Mouse (Mus musculus) adrenal gland, postnatal 36 days (tissue): ENCODE results near the gene Nop53. TPM values are rescaled to one million over a fixed set of nuclear protein-coding genes. Genes with fewer than 3 reads are reported as not detected.

ENCODE experiments used
- DNase-seq, 2 experiments: peaks; one replicate each; pipeline ENCODE4 v3.0.0; 2021; ENCODE audit warnings: mixed read lengths in 1 of 2
- long read RNA-seq, 2 experiments: library from polyadenylated mRNA; stranded (forward); transcript quantifications; one replicate each; pipeline ENCODE4 v2.0.0; 2021; ENCODE audit warnings: borderline sequencing depth in 2 of 2
- total RNA-seq, 2 experiments: library from RNA; stranded (reverse); gene quantifications; 2 replicates each; pipeline ENCODE4 v1.2.3; 2021

Gene Nop53
- 100 to 1,000 TPM; 181 to 189 TPM for total RNA-seq
- long read RNA-seq, experiment 1, transcript Nop53-201 (13 exons, 3,176 nt), result major isoform, 177 of 207 reads
- long read RNA-seq, experiment 1, partial matches to known transcripts, result 23 of 207 reads
- long read RNA-seq, experiment 1, other reads (novel, unspliced or antisense), result 7 of 207 reads
- long read RNA-seq, experiment 2, transcript Nop53-201 (13 exons, 3,176 nt), result major isoform, 68 of 80 reads
- long read RNA-seq, experiment 2, partial matches to known transcripts, result 6 of 80 reads
- long read RNA-seq, experiment 2, other reads (novel, unspliced or antisense), result 6 of 80 reads

DNA sequence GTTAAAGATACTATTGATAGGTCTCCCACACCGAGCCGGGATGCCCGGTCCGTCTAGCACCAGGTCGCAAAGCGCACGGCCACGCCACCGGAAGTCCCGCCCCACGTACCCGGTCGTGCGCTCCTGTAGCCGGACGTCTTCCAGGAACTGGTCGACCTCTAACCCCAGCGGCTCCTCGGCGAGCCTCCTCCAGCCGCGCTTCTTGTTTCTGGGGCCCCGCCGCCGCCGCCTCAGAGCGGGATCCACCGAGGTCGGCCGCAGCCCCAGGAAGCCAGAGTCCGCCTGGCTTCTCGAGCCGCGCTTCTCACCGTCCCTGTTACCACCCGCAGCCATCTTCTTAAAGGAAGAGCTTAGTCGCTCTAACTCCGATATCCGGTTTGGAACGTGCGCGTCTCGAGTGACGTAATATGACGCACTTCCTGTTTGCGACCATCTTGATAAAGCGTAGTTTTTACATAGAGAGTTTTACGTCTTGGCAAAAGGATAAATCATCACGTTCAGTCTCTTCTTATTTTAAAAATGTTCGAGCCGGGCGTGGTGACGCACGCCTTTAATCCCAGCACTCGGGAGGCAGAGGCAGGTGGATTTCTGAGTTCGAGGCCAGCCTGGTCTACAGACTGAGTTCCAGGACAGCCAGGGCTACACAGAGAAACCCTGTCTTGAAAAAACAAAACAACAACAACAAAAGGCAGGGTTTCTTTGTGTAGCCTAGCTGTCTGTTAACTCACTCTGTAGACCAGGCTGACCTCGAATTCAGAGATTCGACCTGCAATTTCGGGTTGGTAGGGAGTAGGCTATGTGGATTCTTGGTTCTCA is at the start of gene Nop53:
Nop53 (minus strand) TSS at position 354 of the 816 bp plus-strand sequence.
- peak; percentile 92 to 96 for DNase-seq

DNA sequence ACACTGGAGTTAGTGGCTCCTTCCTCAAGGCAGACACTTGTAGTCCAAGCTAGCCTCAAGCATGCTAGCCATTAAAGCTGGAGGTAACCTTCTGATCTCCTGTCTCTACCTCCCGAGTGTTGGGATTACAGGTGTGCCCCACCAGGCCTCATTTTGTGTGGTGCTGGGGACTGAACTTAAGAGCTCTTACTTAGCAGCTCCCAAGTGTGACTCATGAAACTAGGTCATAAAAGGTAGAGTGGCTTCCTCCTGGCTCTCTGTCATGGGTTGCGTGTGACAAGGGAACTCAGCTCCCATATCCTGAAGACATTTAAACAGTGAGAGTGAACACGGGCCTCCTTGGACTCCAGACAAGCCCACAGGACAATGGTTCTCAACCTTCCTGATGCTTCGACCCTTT is 47.9 kb upstream of the Nop53 start:
- DNase-seq, result no peak

DNA sequence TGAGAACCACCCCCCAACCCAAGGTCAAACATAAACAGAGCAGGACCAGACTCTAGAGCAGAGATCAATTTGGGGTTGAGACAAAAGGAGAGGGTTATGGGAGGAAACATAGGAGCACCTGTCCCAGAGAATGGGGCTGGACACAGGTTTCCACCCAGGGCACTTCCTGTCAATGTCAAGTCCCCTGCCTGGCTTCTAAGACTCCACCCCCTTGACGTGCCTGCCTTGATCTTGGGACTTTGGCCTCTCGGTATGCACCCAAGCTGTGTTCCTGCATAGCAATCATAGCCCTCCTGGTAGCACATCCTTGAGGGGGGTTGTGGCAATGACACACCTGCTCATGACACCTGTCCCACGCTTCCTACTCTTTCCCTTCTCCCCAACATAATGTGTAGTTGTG is 47.3 kb upstream of the Nop53 start:
- DNase-seq, result no peak

- no peak for DNase-seq
These were observed 45.9 kb upstream of the Nop53 start for GRCm38 (mm10) chr7:15991764-15992163.

DNA sequence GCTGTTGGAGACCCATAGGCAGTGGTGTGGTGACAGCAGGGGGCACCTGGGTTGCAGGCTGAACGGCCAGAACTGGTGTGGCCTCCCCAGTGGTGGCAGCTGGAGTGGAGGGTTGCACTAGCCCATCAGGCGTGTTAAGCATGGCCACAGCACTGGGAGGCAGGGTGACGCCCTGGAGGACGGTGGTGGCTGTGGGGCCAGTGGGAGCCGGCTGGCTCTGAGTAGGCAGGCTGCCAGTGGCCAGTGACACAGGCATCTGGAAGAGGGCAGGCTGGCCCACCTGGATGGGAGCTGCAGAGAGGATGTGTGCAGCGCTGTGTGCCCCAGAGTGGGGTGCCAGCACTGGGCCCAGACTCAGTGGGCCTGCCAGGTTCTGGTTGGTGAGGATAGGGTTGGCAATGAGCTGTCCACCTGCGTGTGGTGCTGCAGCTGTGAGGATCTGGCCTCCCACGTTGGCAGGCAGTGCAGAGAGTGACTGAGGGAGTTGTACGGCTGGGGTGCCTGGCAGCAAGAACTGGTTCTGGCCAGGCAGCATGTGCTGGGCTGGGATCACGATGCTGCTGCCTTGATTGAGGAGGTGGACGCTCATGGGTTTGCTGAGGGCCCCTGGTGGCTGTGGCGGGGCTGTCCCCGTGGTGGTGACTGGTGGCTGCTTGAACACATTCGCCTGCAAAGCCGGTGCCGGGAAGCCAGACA is 41.9 kb upstream of the Nop53 start:
- no peak for DNase-seq

DNA sequence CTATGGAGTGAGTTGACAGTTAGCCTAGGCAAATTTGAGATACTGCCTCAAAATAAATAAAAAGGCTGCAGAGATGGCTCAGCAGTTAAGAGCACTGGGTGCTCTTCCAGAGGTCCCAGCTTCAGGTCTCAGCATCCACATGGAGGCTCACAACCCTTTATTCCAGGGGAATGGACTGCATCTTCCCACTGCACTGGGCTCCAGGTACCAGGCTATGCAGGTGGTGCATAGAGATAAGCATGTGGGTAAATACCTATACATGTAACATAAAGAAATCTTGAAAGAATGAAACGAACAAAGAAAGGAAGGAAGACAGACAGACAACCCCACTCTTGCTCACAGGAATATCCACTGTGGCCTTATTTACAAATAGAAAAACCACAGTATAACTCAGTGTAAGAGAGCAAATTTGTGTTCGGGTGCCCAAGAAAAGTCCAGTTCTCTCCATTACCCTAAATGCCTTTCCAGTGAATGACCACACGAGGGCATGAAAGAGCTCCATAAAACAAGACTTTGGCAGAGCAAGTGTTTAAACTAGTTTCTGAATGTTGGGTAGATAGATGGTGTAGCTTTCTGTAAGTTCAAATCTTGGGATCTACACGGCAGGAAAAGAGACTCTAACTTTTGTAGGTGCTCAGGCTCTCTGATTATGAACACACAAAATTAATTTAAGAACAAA is 37.0 kb upstream of the Nop53 start:
- DNase-seq, result no peak

- peak; percentile 43 to 60 for DNase-seq
These were observed 35.7 kb upstream of the Nop53 start for GRCm38 (mm10) chr7:15981538-15981937.

DNA sequence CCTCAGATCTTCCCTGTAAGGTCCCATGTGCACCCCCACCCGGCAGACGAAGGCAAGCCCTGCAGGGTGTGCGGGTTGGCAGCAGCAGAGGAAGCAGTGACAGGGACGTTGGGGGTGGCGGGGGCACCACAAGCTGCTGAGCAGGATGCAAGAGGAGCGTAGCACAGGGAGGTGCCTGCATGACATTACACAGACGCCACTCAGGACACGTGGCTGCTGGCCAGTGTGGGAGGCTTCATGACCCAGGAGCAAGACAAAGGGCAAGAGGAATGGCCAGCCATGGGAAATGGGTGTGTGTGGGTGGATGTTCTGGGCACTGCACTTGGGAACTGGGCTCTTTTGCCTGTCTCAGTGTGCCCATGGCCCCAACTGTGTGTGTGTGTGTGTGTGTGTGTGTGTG is 34.4 kb upstream of the Nop53 start:
- DNase-seq, result peak; percentile 44 to 69

- peak; percentile 58 to 80 for DNase-seq
These were observed 30.0 kb upstream of the Nop53 start for GRCm38 (mm10) chr7:15975904-15976303.

- DNase-seq, result no peak
These were observed 29.6 kb upstream of the Nop53 start for GRCm38 (mm10) chr7:15975451-15975850.

- DNase-seq, result peak; percentile 60 to 75
These were observed 28.8 kb upstream of the Nop53 start for GRCm38 (mm10) chr7:15974712-15975111.

- no peak for DNase-seq
These were observed 26.4 kb upstream of the Nop53 start for GRCm38 (mm10) chr7:15972247-15972646.

DNA sequence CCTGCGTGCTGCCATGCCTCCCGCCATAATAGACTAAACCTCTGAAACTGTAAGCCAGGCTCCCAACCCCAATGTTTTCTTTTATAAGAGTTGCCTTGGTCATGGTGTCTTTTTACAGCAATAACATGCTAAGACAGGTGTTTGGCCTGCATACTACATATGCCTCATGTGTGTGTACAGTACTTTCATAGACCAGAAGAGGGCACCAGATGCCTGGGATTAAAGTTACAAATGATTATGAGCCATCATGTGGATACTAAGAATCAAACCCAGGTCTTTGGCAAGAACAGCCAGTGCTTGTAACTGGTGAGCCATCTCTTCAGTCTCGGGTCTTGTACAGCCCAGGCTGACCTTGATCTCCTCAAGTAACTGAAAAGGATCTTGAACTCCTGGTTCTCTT is 23.8 kb upstream of the Nop53 start:
- DNase-seq, result no peak

DNA sequence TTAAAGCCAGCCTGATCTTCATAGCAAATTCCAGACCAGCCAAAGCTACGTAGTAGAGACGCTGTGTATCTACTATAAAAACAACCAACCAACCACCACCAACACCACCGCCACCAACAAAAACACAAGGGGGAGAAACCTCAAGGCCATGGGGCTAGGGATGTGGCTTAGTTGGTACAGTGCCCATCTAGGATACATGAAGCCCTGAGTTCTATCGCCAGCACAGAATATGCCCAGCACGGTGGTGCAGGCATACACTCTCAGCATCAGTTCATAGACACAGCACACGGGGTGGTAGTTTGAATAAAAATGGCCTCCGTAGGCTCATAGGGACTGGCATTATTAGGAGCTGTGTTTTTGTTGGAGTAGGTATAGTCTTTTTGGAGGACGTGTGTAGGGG is 22.4 kb upstream of the Nop53 start:
- DNase-seq, result no peak

GRCm38 (mm10) chr7:15967312-15967711 is 21.4 kb upstream of the Nop53 start, which contains the start of gene Ehd2:
Ehd2 (minus strand) TSS chr7:15967567.
- DNase-seq, result peak; percentile 84 to 91

GRCm38 (mm10) chr7:15966489-15966888 is 20.6 kb upstream of the Nop53 start:
- DNase-seq, result no peak

- DNase-seq, result no peak
These were observed 18.2 kb upstream of the Nop53 start for GRCm38 (mm10) chr7:15963798-15964652.

GRCm38 (mm10) chr7:15962311-15963288 is 16.7 kb upstream of the Nop53 start:
- DNase-seq, result peak; percentile 87 to 91

GRCm38 (mm10) chr7:15961798-15962197 is 15.9 kb upstream of the Nop53 start:
- no peak for DNase-seq

GRCm38 (mm10) chr7:15961239-15961638 is 15.4 kb upstream of the Nop53 start:
- no peak for DNase-seq
